Mouse (Mus musculus): Measurements from ENCODE around the gene Ppif.

The Ppif gene

DNA sequence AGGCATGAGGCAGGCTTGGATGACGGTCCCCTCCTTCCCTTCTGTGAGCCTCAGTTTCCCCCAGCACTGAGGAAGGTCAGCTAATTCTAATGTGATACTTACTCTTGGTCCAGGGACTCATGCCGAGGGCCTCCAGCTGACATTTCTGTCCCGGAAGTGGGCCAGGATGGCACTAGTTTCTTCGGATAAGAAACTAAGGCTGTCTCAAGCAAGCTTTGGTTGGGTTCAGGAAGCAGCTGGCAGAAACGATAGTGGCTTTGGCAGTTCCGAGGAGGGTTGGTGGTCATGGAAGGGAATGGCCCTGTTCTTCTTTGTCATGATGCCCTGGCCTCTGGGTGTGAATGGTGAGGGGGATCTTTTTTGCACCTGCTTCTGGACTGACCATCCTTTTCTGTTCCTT, 1.1 kb downstream of the Ppif start:
- CTCF ChIA-PET: interaction anchor here (0.9 kb wide), 1 partner anchor 46 kb away, joined by 3 read pairs; no protein-coding TSS in a partner anchor

- CTCF ChIA-PET: no interaction called here
Observed at GRCm38 (mm10) chr14:25696356-25696755, 2.4 kb downstream of the Ppif start.

DNA sequence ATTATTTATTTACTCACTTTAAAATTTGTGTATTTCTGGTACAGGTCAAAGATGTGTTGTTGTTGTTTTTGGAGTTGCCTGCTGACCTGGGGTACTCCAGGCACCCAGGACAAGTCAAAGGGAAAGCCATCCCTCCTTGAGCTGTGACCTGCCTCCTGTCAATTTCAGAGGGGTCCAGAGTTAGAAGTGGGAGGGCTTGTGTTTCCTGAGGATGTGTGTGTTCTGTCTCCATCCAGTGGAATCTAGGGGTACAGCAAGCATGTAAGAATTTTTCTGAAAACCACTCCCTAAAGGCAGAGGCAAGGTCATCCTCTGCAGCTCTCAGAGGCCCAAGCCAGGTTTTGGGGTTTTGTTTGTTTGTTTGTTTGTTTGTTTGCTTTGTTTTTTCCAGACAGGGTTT, 8.0 kb downstream of the Ppif start:
- CTCF ChIA-PET: no interaction called here

- CTCF ChIA-PET: interaction anchor here (1.7 kb wide), 1 partner anchor 93 kb away, joined by 4 read pairs; no protein-coding TSS in a partner anchor
Observed at GRCm38 (mm10) chr14:25707691-25708181, 13.8 kb downstream of the Ppif start.

- CTCF ChIA-PET: interaction anchor here (1.7 kb wide), 1 partner anchor 92 kb away, joined by 4 read pairs; no protein-coding TSS in a partner anchor
Observed at GRCm38 (mm10) chr14:25708451-25708850, 14.5 kb downstream of the Ppif start.

- CTCF ChIA-PET: interaction anchor here (1.7 kb wide), 1 partner anchor 92 kb away, joined by 4 read pairs; no protein-coding TSS in a partner anchor
Observed at GRCm38 (mm10) chr14:25708917-25709316, 15.0 kb downstream of the Ppif start.

DNA sequence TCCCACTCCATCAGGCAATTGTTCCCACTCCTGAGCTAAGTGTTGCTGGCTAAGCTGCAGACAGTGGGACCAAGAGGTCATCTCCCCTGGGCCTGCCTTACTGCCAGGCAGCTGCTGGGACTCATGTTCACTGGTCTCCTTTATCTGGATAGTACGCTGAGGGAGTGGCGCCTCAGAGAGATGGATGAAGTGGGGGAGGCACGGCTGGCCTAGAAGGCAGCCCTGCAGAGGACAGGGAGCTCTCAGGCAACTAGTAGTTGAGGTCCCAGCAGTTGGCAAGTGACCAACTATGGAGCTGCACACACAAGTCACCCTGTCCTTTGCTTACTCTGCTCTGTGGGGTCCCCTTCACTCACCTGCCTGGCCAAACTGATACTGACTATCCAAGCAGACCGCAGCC, 16.1 kb downstream of the Ppif start:
- CTCF ChIA-PET: no interaction called here

DNA sequence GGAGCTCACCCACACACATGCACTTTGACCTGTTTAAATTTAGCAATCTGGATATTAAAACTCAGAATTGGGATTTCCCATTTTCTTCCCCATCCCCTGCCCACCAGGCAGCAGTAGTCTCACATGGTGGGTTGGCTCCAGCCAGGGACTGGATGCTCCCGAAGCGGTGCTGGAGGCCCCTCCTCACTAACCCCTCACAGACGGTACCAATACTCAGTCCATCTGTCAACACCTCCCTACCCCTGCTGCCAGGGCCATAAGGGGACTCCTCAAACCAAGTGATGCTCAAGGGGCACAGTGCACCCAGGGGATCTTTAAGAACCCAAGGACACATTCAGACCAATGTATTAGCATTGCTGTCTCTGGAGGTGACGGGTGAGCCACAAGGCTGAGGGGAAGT, 16.7 kb downstream of the Ppif start:
- CTCF ChIA-PET: no interaction called here

- CTCF ChIA-PET: no interaction called here
Observed at GRCm38 (mm10) chr14:25711177-25711576, 17.2 kb downstream of the Ppif start.

DNA sequence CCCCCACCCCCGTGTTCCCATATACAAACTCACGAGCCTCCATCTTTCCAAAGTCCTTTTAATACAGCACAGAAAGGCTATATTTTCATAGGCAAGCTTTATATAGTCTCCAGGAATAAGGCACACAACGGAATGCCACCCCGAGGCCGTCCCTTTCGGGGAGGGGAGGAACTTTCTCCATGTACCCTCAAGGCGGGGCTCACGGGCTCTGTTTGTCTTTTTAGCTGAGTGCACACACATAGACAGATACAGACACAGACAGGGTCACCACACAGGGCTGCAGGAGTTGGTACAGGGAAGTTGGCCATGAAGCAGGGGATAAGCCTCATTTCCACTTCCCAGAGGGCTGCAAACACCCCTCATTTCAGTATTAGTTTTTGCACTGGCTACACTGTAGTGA, 17.6 kb downstream of the Ppif start:
- CTCF ChIA-PET: no interaction called here

DNA sequence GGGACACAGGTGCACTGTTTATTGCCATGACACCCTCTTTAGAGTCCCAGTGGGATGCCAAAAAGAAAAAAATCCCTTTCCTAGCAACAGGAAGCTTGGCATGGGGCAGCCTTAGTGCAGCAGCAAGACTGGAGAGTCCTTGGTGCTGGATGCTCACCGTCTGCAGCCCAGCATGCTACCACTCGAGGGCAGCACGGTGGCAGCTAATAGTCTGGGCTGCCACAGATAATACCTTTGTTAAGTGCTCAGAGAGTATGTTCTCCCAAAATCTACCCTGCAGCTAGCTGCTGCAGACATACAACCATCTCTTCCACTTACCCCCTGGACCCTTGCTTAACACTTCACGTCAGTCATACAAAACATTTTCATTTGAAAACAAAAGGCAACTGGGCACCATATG, 19.5 kb downstream of the Ppif start:
- CTCF ChIA-PET: interaction anchor here (1.7 kb wide), 1 partner anchor 87 kb away, joined by 4 read pairs; no protein-coding TSS in a partner anchor

DNA sequence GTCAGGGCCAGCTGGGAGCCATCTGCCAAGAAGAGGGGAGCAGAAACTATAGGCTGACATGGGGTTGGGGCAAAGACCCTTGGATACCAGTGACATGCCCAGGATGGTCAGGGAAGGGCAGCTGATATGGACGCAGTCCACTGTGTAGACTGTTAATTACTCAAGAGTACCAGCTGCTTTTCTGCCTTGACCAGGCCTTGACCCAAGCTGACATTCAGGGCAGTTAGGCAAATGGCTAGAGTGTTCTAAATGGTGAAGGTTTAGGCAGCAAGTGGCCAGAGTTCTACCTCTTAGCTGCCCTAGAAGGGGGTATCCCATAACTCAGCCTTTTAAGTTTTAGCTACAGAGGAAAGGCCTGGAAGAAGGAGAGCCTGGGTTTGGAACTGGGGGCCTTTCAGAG, 22.6 kb downstream of the Ppif start:
- CTCF ChIA-PET: interaction anchor here (1.0 kb wide), 1 partner anchor 69 kb away, joined by 3 read pairs; no protein-coding TSS in a partner anchor

GRCm38 (mm10) chr14:25717718-25718117, 23.8 kb downstream of the Ppif start:
- CTCF ChIA-PET: no interaction called here

GRCm38 (mm10) chr14:25718471-25718870, 24.5 kb downstream of the Ppif start:
- CTCF ChIA-PET: no interaction called here

DNA sequence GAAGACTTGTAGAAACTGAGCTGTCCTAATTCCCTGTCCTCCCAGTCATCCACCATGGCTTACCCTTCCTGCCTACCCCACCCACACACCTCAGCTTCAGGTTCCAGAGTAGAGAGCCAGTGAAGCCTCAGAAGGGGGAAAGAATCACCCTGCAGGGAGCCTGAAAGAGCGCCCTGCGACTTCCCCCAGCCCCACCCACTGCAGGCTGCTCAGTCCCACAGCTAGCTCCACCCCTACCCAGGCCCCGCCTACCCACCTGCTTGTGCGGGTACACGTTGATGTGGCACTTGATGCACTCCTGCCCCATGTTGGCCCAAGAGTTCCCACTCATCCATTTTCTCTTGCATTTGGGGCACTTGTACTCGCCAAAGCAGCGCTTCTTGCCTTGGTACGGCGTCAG, 25.4 kb downstream of the Ppif start:
- CTCF ChIA-PET: no interaction called here

- CTCF ChIA-PET: no interaction called here
Observed at GRCm38 (mm10) chr14:25720962-25721707, 27.2 kb downstream of the Ppif start.

DNA sequence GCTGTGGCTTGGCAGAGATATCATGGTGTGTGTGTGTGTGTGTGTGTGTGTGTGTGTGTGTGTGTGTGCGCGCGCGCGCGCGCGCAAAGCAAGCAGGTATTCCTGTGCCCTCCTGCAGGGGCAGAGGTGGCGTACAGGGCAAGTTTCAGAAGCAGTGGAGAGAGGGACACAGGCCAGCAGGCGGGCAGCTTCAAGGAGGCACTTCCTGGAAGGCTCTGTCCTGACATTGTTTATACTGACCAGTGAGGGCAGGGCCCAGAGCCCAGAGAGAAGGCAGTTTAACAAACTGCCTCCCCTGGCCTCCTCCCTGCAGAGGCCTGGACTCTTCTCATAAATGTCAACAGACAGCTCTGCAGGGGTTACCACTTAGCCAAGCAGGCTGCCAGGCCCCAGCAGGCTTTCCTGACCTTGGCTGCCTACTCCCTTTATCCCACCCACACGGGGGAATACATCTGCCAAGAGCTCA, 31.1 kb downstream of the Ppif start:
- CTCF ChIA-PET: no interaction called here

- CTCF ChIA-PET: no interaction called here
Observed at GRCm38 (mm10) chr14:25725690-25726089, 31.7 kb downstream of the Ppif start.

DNA sequence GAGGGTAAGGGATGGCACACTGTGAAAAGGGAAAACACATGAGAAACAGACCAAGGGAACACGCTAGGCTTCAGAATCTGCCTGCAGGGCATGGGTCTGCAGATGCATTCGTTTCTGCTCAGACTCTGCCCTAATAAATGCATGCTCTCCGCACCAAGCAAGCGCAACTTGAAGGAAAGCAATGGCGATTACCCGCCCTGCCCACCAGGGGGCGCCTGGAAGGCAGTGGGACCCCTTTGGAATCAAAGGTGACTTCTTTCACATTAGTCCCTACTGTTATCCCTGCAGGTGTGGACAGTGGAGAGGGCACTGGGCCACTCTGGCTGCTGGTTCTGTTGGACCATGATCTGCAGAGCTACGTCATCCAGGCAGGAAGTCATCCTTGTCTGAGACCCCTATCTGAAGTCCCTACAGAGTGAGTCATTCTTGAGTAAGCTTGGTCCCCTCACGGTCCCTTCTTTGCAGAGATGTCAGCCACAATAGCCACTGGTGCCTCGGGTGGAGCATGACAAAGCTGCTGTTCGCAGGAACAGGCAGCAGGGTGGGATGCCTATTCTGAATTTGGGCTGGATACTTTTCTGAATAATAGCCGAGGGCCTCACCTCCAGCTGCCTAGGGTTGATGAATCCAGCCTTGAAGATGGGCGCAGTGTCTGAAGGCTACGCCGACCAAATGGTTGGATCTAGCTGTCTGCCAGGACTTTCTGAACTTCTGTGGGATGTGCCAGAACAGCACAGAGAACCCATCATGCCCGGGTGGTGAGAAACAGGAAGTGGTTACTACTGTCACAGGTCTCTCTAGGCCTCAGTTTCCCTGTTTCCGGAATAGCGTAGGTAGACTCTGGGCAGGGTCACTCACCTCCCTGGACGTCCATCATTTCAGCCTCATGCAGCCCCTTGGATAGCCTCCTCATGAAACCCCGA, 32.5 kb downstream of the Ppif start:
- CTCF ChIA-PET: interaction anchor here (0.9 kb wide), 1 partner anchor 14 kb away, joined by 3 read pairs; no protein-coding TSS in a partner anchor

- CTCF ChIA-PET: interaction anchor here (0.9 kb wide), 1 partner anchor 13 kb away, joined by 3 read pairs; no protein-coding TSS in a partner anchor
Observed at GRCm38 (mm10) chr14:25727149-25727510, 33.2 kb downstream of the Ppif start.

DNA sequence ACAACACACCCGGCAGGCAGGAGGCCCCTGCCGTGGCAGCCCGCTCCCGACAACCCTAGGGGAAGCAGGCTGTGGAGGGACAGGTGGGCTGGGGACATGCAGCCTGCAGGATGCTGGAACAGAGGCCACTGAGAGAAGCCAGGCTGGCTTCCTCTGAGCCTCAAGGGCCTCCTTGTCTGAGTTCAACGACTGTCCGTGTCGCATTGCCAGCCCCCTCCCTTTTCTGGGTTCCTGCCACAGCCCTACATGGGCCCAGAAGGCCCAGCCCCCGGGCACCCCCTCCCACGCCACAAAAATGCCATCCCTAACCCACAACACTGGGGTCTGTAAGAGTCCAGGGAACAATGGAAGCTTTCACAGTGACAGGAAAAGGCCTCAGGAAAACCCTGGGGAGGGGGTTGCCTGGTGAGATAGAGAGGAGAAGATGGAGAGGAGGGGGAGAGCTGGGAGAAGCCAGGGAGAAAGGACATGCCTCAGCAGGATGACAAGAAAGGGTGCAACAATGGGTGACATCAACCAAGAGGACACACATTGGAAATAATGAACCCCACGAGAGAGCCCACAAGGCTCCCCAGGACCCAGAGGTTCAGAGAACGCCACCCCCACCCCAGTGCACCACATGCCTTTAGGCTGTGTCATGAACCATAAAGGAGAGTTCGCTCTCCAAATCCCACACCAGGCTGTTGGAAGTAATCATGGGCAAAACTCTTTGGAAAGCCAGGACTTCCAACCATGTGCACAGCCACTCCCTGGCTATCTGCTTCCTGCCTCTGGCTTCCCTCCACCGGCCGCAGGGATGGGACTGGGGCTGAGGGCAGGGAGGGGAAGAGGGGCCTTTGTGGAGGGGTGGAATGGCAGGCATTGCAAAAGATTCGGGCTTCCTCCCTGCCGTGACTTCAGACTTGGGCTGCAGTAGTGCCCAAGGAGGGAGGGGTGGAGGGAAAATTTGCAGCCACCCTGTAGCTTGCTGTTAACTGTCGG, 41.1 kb downstream of the Ppif start:
- CTCF ChIA-PET: no interaction called here
